Mouse (Mus musculus) lung, postnatal 0 days (tissue): ENCODE results near the gene Ano3.

Experiments
- CTCF ChIP-seq: IDR thresholded peaks from 2 replicates; pipeline ENCODE4 v1.5.1; 2016; ENCODE audit warnings: antibody characterized with exemption, mild to moderate bottlenecking
- EP300 ChIP-seq: IDR thresholded peaks from 2 replicates; pipeline ENCODE4 v1.6.1; 2016; ENCODE audit warnings: antibody characterized with exemption, mild to moderate bottlenecking, control low read depth

DNA sequence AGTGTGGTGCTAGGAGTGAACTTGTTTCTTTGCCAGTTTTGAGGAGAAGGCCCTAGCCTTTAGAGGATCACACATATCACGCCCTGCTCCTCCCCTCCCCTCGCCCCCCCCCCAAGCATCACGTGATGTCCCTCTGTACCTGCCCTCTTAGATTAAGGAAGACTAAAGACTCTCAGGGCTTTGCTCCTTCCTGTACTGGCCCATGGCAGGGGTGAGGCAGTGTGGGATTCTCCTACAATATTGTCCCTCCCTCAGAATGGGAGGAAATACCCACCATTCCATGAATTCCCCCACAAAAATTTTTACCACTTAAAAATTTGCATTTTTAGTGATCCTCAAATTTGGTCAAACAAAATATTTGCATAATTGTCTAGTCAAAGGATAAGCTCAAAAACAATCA is 85.1 kb downstream of the Ano3 start:
- TF ChIP-seq EP300 (no peak), CTCF (no peak)
